Mouse (Mus musculus) R1 (cell line): Measurements from ENCODE around the gene Wfdc8.
A peak's percentile ranks its signal among the peaks of the same experiment; 100 is the strongest.
"Not testable (repeated sequence)": the region's sequence is repeated elsewhere in the genome, so short reads cannot be mapped to it uniquely, and the experiment has no call there.

Source experiments
- DNase-seq: peaks from one replicate; pipeline ENCODE4 v3.0.0-alpha.2; 2018; ENCODE audit warnings: low read depth, low spot score

Wfdc8 gene

GRCm38 (mm10) chr2:164613471-164613870 is at the start of gene Wfdc8, which contains the start of gene Wfdc6b:
TSS of gene Wfdc8 (minus strand) at chr2:164613626.
TSS of gene Wfdc6b (plus strand) at chr2:164613522.
- DNase-seq = not testable (repeated sequence)

- DNase-seq = no peak
Observed at GRCm38 (mm10) chr2:164656483-164656882, 43.1 kb upstream of the Wfdc8 start, which contains the start of gene Wfdc9. TSS of gene Wfdc9 (minus strand) at chr2:164656583.

DNA sequence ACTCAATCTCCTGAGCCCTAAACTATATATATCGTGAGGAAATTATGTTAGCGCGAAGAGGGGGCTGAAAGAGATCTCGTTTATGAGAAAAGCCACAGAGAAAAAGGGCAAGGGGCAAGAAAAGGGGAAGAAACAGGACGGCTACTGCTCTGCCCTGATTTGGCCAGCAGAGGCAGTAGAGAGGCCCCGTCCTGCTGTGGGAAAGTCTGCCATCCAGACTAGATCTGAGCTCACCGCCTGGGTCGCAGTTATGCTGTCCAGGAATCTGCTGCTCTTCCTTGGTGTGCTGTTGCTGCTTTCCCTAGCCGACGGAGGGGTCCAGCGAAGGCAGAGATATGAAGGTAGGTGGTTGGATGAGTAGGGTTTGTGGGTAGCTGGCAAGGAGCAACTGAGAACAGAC is 42.4 kb upstream of the Wfdc8 start, which contains the start of gene Wfdc10:
Wfdc10 (plus strand) TSS at position 189 of the 400 bp plus-strand sequence.
- peak; percentile 81 for DNase-seq

DNA sequence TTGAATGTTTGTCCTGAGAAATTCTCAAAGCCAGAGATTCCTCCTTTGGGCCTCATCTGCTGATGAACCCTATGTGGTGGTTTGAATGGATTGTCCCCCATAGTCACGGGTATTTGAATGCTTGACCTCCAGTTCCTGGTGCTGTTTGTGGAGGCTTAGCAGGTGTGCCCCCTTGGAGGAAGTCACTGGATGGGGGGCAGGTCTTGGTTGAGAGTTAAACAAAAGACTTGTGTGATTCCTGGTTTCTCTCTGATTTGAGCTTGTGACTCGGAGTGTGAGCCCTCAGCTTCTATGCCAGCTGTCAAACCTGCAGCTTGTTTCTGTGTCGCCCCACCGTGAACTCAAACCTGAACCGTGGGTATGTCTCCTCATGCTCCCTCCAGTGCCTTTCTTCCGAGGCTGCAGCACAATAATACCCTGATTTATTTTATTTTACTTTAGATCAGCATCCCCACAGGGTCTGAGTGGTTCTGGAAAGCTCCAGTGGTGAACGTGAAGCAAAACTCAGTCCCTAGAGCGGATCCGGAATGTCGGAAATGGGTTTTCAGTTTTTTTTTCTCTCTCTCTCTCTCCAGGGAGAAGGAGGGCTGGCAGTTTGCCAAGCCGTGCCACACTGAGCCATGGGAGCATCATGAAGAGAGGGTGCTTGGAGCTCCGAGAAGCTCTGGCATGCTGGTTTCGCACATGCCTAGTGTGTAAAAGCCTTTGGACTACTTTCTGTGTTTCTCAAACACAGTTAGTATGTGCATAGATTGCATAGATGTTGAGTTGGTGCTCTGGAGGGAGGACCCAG is 28.7 kb upstream of the Wfdc8 start:
- peak; percentile 42 for DNase-seq

GRCm38 (mm10) chr2:164641129-164641528 is 27.7 kb upstream of the Wfdc8 start:
- DNase-seq = peak; percentile 62

GRCm38 (mm10) chr2:164638696-164639095 is 25.3 kb upstream of the Wfdc8 start, which contains the start of gene Wfdc16:
TSS of gene Wfdc16 (minus strand) at chr2:164638796.
- DNase-seq = no peak

DNA sequence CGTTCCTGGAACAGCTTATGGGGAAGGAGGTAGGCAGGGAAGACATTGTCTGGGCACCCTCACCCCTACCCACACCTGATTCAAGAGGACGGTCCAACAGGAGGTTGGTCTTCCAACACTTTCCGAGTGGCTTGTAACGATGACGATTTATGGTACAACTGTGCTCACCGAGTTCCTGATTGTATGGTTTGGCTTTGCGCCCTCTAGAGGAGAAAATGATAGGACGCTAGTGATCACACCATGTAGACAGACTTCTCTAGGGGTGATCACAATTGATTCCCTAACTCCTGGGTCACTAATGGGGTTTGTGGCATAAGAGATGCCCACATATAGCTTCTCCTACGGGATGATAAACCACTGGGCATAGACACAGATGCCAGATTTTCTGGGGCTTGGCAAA is 21.8 kb upstream of the Wfdc8 start:
- DNase-seq = peak; percentile 81

DNA sequence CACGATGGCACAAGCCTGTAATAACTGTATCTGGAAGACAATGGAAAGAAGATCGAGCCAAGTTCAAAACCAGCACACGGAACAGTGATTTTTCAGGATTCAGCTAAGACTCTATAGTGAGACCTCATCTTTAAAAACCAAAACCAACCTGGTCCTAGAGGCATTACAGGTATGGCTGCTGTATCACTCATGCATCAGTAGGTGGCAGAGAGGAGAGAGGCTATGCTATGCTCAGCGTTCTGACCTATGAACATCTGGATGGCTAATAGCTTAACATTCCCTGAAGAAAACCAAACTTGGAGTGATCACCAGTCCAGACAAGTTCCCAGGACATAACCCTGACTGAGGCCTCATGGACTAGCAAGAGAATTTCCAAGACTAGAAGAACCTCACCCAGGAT is 8.3 kb upstream of the Wfdc8 start:
- no peak for DNase-seq

DNA sequence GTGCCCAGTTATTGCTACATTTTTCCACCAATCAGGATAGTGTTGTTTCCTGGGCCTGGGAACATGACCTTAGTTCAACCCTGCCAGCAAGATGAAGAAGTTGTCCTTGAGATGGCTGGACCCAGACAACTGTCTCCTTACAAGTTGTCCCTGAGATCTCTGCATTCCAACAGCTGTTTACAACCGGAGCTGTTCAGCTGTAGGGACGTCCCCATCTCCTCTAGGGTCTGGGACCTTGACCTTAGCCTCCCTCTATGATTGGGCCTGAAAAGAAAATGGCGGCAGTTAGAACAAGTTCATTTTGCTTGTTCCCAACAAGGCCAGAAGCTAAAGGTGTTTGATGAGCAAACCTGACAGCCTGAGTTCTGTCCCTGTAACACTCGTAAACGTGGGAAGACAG is 5.6 kb upstream of the Wfdc8 start:
- no peak for DNase-seq

DNA sequence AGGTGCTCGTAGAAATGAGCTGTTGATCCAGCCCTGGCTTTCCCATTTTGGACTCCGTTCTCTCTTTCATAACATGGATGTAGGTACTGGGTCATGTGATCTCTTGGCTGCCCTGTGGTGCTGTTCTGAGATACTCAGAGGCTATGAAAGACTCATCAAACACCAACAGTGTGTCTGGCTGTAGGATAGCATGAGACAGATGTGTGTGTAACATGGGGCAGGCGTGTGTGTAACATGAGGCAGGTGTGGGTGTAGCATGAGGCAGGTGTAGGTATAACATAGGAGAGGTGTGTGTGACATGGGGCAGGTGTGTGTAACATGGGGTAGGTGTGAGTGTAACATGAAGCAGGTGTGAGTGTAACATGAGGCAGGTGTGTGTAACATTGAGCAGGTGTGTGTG is 2.0 kb upstream of the Wfdc8 start:
- no peak for DNase-seq

GRCm38 (mm10) chr2:164608781-164609180 is 4.6 kb downstream of the Wfdc8 start:
- no peak for DNase-seq

DNA sequence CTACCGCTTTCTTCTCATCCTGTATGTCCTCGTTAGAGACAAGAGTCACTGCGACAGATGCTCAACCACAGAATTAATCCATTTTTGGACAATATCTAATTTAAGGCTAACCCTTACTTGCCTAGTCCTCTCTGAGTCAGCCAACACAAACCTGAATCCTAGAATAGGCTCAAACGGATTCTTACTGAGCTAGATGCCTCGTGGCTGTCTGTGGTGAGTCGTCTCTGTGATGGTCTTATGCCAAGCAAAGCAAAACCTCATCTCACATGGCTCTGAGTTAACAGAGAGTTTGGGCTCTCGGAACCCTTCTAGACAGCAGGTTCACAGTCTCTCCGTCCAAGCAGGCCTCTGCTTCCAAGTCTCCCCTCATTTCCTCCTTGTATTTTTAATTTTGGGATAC is 9.0 kb downstream of the Wfdc8 start:
- DNase-seq = no peak

DNA sequence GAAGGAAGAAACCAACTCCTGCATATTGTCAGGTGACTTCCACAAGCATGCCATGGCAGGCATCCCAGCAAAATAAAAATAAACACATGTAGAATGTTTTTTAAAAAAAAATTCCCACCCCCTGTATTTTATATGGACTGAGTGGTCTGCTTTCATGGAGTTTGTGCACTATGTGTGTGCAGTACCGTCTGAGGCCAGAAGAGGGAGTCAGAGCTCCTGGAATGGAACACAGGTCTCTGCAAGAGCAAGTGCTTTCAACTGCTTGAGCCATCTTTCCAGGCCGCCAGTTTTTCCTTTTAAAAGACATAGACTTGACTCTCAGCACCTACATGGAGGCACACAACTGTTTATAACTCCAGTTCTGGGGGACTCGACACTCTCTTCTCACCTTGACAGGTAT is 9.9 kb downstream of the Wfdc8 start:
- DNase-seq = peak; percentile 69

DNA sequence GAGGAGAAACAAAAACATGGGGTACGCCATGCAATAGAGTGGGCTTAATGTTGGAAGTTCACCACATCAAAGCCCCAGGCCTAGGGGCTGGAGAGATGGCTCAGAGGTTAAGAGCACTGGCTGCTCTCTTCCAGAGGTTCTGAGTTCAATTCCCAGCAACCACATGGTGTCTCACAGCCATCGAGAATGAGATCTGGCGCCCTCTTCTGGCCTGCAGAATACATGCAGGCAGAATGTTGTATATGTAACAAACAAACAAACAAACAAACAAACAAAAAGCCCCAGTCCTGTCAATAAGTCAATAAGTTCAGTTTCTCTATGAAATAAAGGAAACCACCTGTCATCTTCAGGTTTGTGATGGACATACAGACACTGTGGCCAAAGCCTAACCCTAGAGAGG is 13.2 kb downstream of the Wfdc8 start:
- DNase-seq = peak; percentile 23

DNA sequence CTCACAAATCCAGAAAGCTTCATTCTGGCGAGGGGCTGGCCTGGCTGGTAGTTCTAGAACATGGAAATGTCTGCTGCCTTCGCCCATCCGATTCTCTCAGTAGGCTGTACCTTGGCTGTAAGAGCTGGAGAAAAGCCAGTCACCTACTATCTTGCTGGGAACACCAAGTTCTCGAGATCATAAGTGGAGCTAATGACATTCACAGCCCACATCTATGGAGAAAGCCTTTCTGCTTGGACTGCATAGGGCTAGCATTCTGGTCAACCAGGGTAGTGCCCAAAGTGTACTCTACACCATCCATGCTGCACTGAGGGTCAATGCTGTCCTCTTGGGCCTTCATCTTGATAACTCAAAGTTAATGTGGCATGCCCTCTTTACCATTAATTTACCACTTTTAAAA is 19.9 kb downstream of the Wfdc8 start, which contains the start of gene Eppin:
Eppin (minus strand) TSS at position 101 of the 400 bp plus-strand sequence.
- DNase-seq = no peak

- DNase-seq = peak; percentile 61
Observed at GRCm38 (mm10) chr2:164592014-164592413, 21.4 kb downstream of the Wfdc8 start.

GRCm38 (mm10) chr2:164585025-164585725 is 28.3 kb downstream of the Wfdc8 start, which contains the start of gene Wfdc6a:
TSS of gene Wfdc6a (minus strand) at chr2:164585447.
- DNase-seq = not testable (repeated sequence)

- DNase-seq = not testable (repeated sequence)
Observed at GRCm38 (mm10) chr2:164573359-164573758, 40.1 kb downstream of the Wfdc8 start, which contains the start of gene Spint3. TSS of gene Spint3 (minus strand) at chr2:164573459.

- DNase-seq = no peak
Observed at GRCm38 (mm10) chr2:164567460-164567859, 46.0 kb downstream of the Wfdc8 start.

- DNase-seq = peak; percentile 49
Observed at GRCm38 (mm10) chr2:164566997-164567396, 46.4 kb downstream of the Wfdc8 start.

DNA sequence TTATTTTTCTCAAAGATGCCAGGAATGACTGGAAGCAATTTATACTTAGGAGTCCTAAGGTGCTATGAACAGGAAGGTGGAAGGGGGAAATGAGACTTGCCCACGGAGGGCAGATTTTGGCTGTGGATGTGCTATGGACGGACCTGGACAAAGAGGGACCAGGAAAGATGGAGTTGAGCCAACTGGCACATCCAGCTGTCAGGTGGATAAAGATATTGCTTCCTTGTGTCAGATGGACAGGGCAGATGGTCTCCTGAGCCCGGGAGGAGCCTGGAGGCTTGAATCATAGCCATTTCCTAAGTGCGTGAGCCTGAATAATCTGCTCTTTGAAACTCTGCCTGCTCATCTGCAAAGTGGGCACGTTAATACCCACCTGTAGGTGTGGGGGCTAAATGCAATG is 49.1 kb downstream of the Wfdc8 start:
- DNase-seq = no peak

GRCm38 (mm10) chr2:164563339-164564038 is 49.9 kb downstream of the Wfdc8 start:
- peak; percentile 76 for DNase-seq
